Mouse (Mus musculus) CH12.LX (cell line): ENCODE results near the gene Pih1d2.

Experiments used
- CHD1 ChIP-seq: IDR thresholded peaks from 2 replicates; pipeline ENCODE4 v1.6.1; 2012; ENCODE audit warnings: low read depth, low read length, improper control_type of control experiment, inconsistent platforms
- CTCF ChIP-seq, 2 experiments: IDR thresholded peaks in 1 of 2; conservative IDR thresholded peaks in 1 of 2; 2 replicates each; pipeline ENCODE4 v1.5.1; 2011 to 2012; ENCODE audit warnings: low read depth in 2 of 2, low read length in 2 of 2, improper control_type of control experiment in 1 of 2, inconsistent platforms in 1 of 2, mild to moderate bottlenecking in 1 of 2, moderate library complexity in 1 of 2
- E2F4 ChIP-seq: IDR thresholded peaks from 2 replicates; pipeline ENCODE4 v1.6.1; 2011; ENCODE audit warnings: low read depth, low read length, improper control_type of control experiment; ENCODE audit not compliant: insufficient replicate concordance
- MYC ChIP-seq: IDR thresholded peaks from 2 replicates; pipeline ENCODE4 v1.6.1; 2011; ENCODE audit warnings: low read depth, mild to moderate bottlenecking, improper control_type of control experiment, low read length

- TF ChIP-seq CHD1 (0 out of 2 replicates have a peak, but pooled peaks have one; percentile 67), E2F4 (peak; percentile 55; the same call in 1 of the 2 replicates), CTCF (conservative IDR thresholded peaks at IDR 0.05 in 1 of 2, IDR thresholded peaks at IDR 0.05 in 1 of 2; ENCODE audit: low read depth in 2 of 2, low read length in 2 of 2) (no peak), MYC (peak; percentile 68; the same call in 1 of the 2 replicates)
Observed at GRCm38 (mm10) chr9:50603189-50603997, 13.7 kb upstream of the Pih1d2 start, which contains the start of the genes Sdhd and Timm8b.
